Mouse (Mus musculus) small intestine, adult 2 months (tissue): ENCODE data around the gene Armc9. TPM values are rescaled to one million over a fixed set of nuclear protein-coding genes. Genes with fewer than 3 reads are reported as not detected.
A peak's percentile ranks its signal among the peaks of the same experiment; 100 is the strongest.

ENCODE experiments used
- H3K27ac ChIP-seq: fragments of 200-500 bp; 2 replicates; pipeline ENCODE4 v1.5.1; 2012; ENCODE audit warnings: low read depth, low read length, control low read depth, inconsistent platforms; ENCODE audit not compliant: insufficient read depth
- H3K27me3 ChIP-seq: fragments of 200-500 bp; 2 replicates; pipeline ENCODE4 v1.6.1; 2012; ENCODE audit warnings: mild to moderate bottlenecking, moderate library complexity, low read length, inconsistent platforms; ENCODE audit not compliant: control insufficient read depth, insufficient read depth
- H3K36me3 ChIP-seq: fragments of 200-500 bp; 2 replicates; pipeline ENCODE4 v1.6.1; 2012; ENCODE audit warnings: mild to moderate bottlenecking, low read length, control low read depth, inconsistent platforms; ENCODE audit not compliant: control insufficient read depth, insufficient read depth
- H3K4me1 ChIP-seq: fragments of 200-500 bp; 2 replicates; pipeline ENCODE4 v1.6.1; 2012; ENCODE audit warnings: low read length, inconsistent platforms, mixed read lengths; ENCODE audit not compliant: control insufficient read depth, insufficient read depth, insufficient read length
- H3K4me3 ChIP-seq: fragments of 200-500 bp; 2 replicates; pipeline ENCODE4 v1.5.1; 2012; ENCODE audit warnings: low read depth, mild to moderate bottlenecking, control low read depth, inconsistent platforms, low read length, moderate library complexity
- CTCF ChIP-seq: fragments of 200-500 bp; IDR thresholded peaks from 2 replicates; pipeline ENCODE4 v1.5.1; 2012; ENCODE audit warnings: low read depth, mild to moderate bottlenecking, control low read depth, inconsistent platforms, low read length, moderate library complexity, mixed read lengths; ENCODE audit not compliant: insufficient replicate concordance, insufficient read length; ENCODE audit errors: extremely low read depth
- POLR2A ChIP-seq: fragments of 200-500 bp; IDR thresholded peaks from 2 replicates; pipeline ENCODE4 v1.6.1; 2012; ENCODE audit warnings: low read depth, mild to moderate bottlenecking, control low read depth, inconsistent platforms, low read length, moderate library complexity
- WGBS: fragments of 180-500 bp; shearing (Covaris S2); methylation state at CpG from one replicate; pipeline ENCODE4 v1.1.7; 2018; 5-methylcytosine and 5-hydroxymethylcytosine counted together
- polyA plus RNA-seq: library from polyadenylated mRNA; depleted of rRNA; stranded (reverse); fragments of >200 nt; gene quantifications from 2 replicates; pipeline ENCODE4 v1.2.3, GENCODE M21; 2012; rRNA removed

Gene Armc9
- polyA plus RNA-seq, 1 experiment: 1.4 TPM

DNA sequence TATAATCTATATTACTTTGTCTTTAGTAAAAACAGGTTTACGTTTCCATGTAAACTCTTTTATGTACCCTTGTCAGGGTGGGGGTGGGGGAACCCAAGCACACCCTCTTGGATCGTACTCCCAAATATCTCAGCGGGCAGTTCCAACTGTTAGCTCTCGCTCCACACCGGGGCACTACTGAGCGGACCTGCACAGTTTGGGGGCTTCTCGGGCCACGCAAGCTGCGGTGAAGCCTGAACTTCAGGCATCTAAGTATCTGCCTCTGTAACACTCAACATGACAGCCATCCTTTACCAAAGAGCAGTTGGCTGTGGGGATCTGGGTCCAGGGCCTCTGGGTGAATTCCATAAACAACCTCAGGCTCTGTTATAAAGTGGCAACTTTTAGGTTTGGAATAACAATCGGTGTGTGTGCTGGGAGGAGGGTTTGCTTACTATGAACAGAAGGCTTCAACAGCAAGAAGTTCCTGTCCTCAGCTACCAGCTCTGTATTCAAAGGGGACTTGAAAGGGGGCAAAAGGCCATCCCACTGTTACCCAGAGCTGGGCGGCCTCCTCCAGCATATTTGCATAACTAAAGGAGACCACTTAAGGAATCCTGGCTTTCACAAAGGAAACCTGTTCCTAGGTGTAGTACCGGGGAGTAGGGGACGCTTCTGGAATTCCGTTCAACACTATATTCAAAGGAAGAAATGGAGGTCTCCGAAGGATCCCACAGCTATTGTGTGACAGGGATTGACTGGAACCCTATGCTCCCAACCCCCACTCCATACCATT, 156.1 kb downstream of the Armc9 start:
- 0 out of 2 replicates have a peak, but pooled peaks cover 4% of the 10 kb centered on the region for H3K36me3 ChIP-seq
- no peaks in the 10 kb centered on the region for H3K27me3 ChIP-seq
- H3K27ac ChIP-seq: no peak overlapping the region
- WGBS: 80% methylated on average over 15 of the region's 15 CpGs
- H3K4me3 ChIP-seq: no peak overlapping the region
- TF ChIP-seq POLR2A (no peak), CTCF (no peak)
- H3K4me1 ChIP-seq: peaks cover 27% of the 10 kb centered on the region

- no peak overlapping the region for H3K4me3 ChIP-seq
- no peak overlapping the region for H3K27ac ChIP-seq
- TF ChIP-seq CTCF (no peak), POLR2A (no peak)
- 0 out of 2 replicates have a peak, but pooled peaks cover 2% of the 10 kb centered on the region for H3K36me3 ChIP-seq
- H3K27me3 ChIP-seq: no peaks in the 10 kb centered on the region
- H3K4me1 ChIP-seq: peaks cover 24% of the 10 kb centered on the region
- 69% methylated on average over 10 of the region's 10 CpGs for WGBS
Observed at GRCm38 (mm10) chr1:86311467-86312005, 157.0 kb downstream of the Armc9 start.

DNA sequence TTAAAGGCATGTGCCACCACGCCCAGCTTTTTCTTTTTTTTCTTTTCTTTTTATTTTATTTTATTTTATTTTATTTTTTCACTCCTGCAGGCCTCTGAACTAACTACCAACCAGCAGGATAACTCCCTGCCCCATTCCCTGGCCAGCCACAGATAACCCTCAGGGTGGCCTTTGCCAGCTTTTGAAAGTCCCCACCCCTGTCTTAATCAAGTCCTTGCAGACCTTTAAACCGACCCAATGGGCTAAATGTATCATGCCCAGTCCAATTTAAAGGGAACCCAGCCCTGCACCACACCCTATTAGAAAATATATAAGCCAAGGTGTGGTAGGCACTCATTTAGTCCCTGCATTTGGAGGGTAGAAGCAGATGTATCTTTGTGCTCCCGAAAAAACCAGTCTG, 157.7 kb downstream of the Armc9 start:
- no peak overlapping the region for H3K27ac ChIP-seq
- no peak overlapping the region for H3K4me3 ChIP-seq
- H3K27me3 ChIP-seq: no peaks in the 10 kb centered on the region
- TF ChIP-seq POLR2A (no peak), CTCF (no peak)
- H3K36me3 ChIP-seq: 0 out of 2 replicates have a peak, but pooled peaks cover under 1% of the 10 kb centered on the region
- WGBS: 54% methylated on average over 3 of the region's 3 CpGs
- H3K4me1 ChIP-seq: peaks cover 19% of the 10 kb centered on the region

GRCm38 (mm10) chr1:86313096-86313771, 158.7 kb downstream of the Armc9 start:
- WGBS: 61% methylated on average over 16 of the region's 16 CpGs

GRCm38 (mm10) chr1:86313772-86314125, 159.2 kb downstream of the Armc9 start:
- H3K4me3 ChIP-seq: no peak overlapping the region
- no peaks in the 10 kb centered on the region for H3K36me3 ChIP-seq
- H3K27ac ChIP-seq: no peak overlapping the region
- peaks cover 10% of the 10 kb centered on the region; the same call in 1 of the 2 replicates for H3K4me1 ChIP-seq
- TF ChIP-seq CTCF (peak; percentile 60), POLR2A (no peak)
- WGBS: 35% methylated on average over 15 of the region's 15 CpGs
- H3K27me3 ChIP-seq: no peaks in the 10 kb centered on the region

More at GRCm38 (mm10) chr1:86313096-86313771, 158.7 kb downstream of the Armc9 start:
- no peak overlapping the region for H3K27ac ChIP-seq
- no peaks in the 10 kb centered on the region for H3K36me3 ChIP-seq
- TF ChIP-seq POLR2A: no peak
- no peak for TF ChIP-seq CTCF
- H3K4me1 ChIP-seq: peaks cover 11% of the 10 kb centered on the region; the same call in 1 of the 2 replicates
- no peaks in the 10 kb centered on the region for H3K27me3 ChIP-seq
- H3K4me3 ChIP-seq: no peak overlapping the region

DNA sequence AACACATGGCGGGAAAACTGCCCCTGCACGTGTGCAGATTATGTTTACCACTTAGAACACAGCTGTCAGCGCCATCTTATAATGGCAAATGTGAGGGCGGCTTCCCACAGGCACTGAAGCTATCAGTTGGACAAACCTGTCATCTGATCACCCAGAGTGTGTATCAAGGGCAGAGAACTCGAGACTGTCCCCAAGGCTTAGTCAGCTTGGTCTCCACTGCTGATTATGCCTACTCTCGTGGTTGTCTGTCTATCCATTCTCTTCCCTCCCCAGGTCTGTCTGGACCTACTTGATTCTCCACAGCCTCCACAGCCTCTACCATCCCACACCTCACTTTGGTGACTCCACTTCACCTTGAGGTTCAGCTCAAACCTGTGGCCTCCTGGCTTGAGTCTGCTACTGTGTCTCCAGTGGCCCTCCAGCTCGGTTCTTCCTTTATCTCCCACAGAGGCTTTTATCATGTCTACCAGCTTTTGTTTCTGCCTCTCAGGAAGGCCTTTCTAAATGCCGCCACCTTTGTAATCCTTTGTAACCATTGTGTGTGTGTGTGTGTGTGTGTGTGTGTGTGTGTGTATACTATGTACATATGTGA, 166.3 kb downstream of the Armc9 start:
- Histone ChIP-seq H3K36me3 (no peaks in the 10 kb centered on the region), H3K4me3 (no peak overlapping the region), H3K27ac (no peak overlapping the region), H3K4me1 (no peaks in the 10 kb centered on the region), H3K27me3 (no peaks in the 10 kb centered on the region)
- WGBS: 87% methylated on average over 7 of the region's 8 CpGs
- no peak for TF ChIP-seq CTCF
- no peak for TF ChIP-seq POLR2A

Other genes with a start within 250 kb of the Armc9 start
- gene 4933407L21Rik, start 226.3 kb upstream of the Armc9 start, polyA plus RNA-seq: 0.14 TPM in 1 of 2 replicates, not detected in the other
- 2.7 and 4.2 TPM in 2 replicates for gene Gpr55, start 193.8 kb upstream of the Armc9 start, polyA plus RNA-seq
- not detected in 2 replicates for gene Spata3, start 138.0 kb upstream of the Armc9 start, polyA plus RNA-seq
- gene 2810459M11Rik, start 108.9 kb upstream of the Armc9 start, polyA plus RNA-seq: 9.4 and 13.8 TPM in 2 replicates
- gene Psmd1, start 90.4 kb upstream of the Armc9 start, polyA plus RNA-seq: 18.7 and 33.6 TPM in 2 replicates
- 0.53 and 0.99 TPM in 2 replicates for gene Htr2b, start 42.8 kb upstream of the Armc9 start, polyA plus RNA-seq
- gene Gm21972, start 21.1 kb upstream of the Armc9 start, polyA plus RNA-seq: 0.30 TPM in 1 of 2 replicates, not detected in the other
- 17.9 and 43.6 TPM in 2 replicates for gene B3gnt7, start 148.1 kb downstream of the Armc9 start, polyA plus RNA-seq
- gene Ncl, start 204.6 kb downstream of the Armc9 start, polyA plus RNA-seq: 0.95 and 6.1 TPM in 2 replicates